Comparison of ENCODE assay signal across 8 mouse cellular contexts in genomic region chr3:37418961-37419457, GRCm38 (mm10). TPM values are rescaled to one million over a fixed set of nuclear protein-coding genes. Genes with fewer than 3 reads are reported as not detected.
DNase-seq lines count a peak whose midpoint lies in the region; ATAC-seq and TF ChIP-seq lines count a peak whose summit lies in the region.

No protein-coding gene starts in this region.

- peak; percentile 38; the same call in 1 of the 2 replicates for ATAC-seq in kidney, embryonic 14.5 days (ENCODE audit: low FRiP score, low TSS enrichment)
- ATAC-seq in Patski: peak; percentile 77
- ATAC-seq in embryonic facial prominence, embryonic 15.5 days (ENCODE audit: insufficient number of reproducible peaks, low FRiP score, low TSS enrichment, low read depth): no peak
- peak; percentile 69 for ATAC-seq in intestine, embryonic 15.5 days
- peak; percentile 22 for ATAC-seq in liver, embryonic 16.5 days (ENCODE audit: low read depth)

- H3K36me3 ChIP-seq in kidney, embryonic 14.5 days (ENCODE audit: control insufficient read depth, insufficient read depth, low read length): no peaks in the 10 kb centered on the region
- H3K36me3 ChIP-seq in embryonic facial prominence, embryonic 15.5 days: 0 out of 2 replicates have a peak, but pooled peaks cover 3% of the 10 kb centered on the region
- no peaks in the 10 kb centered on the region for H3K36me3 ChIP-seq in intestine, embryonic 15.5 days
- H3K36me3 ChIP-seq in liver, embryonic 16.5 days (ENCODE audit: control insufficient read depth, insufficient read depth): no peaks in the 10 kb centered on the region

- 0% methylated on average over 30 of the region's 30 CpGs for WGBS in kidney, embryonic 14.5 days
- WGBS in embryonic facial prominence, embryonic 15.5 days: under 1% methylated on average over 30 of the region's 30 CpGs
- under 1% methylated on average over 30 of the region's 30 CpGs for WGBS in intestine, embryonic 15.5 days
- WGBS in liver, embryonic 16.5 days (ENCODE audit: insufficient replicate concordance): under 1% methylated on average over 30 of the region's 30 CpGs
- WGBS in olfactory bulb, adult 2 months: 0% methylated on average over 30 of the region's 30 CpGs

- H3K4me3 ChIP-seq in kidney, embryonic 14.5 days (ENCODE audit: low read length): peak overlapping the region; percentile 76
- H3K4me3 ChIP-seq in embryonic facial prominence, embryonic 15.5 days (replicated peaks): peak overlapping the region; percentile 95
- peak overlapping the region; percentile 86 for H3K4me3 ChIP-seq in intestine, embryonic 15.5 days (replicated peaks)
- H3K4me3 ChIP-seq in liver, embryonic 16.5 days (ENCODE audit: low read depth, low read length): peak overlapping the region; percentile 96
- H3K4me3 ChIP-seq in olfactory bulb, adult 2 months (ENCODE audit: insufficient read depth, low read depth, low read length): peak overlapping the region; percentile 84

- in situ Hi-C loops in Patski (cut with MboI; ENCODE audit: low pct_unique_long_range_greater_than_20kb): loop anchor here (25.0 kb wide), 2 partner anchors 207 to 557 kb away; partner anchors contain the start of gene 4932438A13Rik

- POLR2A ChIA-PET in Patski (lab: Charles Lee): interaction anchor here (1.1 kb wide), 1 partner anchor 107 kb away, joined by 3 read pairs; the partner anchor contains the start of gene Bbs12

- CTCF ChIA-PET in Patski (lab: Charles Lee): no interaction called here

- peaks cover 5% of the 10 kb centered on the region for H3K4me1 ChIP-seq in kidney, embryonic 14.5 days (ENCODE audit: control insufficient read depth, insufficient read depth, low read length)
- H3K4me1 ChIP-seq in embryonic facial prominence, embryonic 15.5 days: peaks cover 17% of the 10 kb centered on the region
- H3K4me1 ChIP-seq in intestine, embryonic 15.5 days (replicated peaks): peaks cover 8% of the 10 kb centered on the region; the same call in 1 of the 2 replicates
- H3K4me1 ChIP-seq in liver, embryonic 16.5 days (ENCODE audit: control insufficient read depth, low read depth, low read length): peaks cover 14% of the 10 kb centered on the region
- H3K4me1 ChIP-seq in olfactory bulb, adult 2 months (ENCODE audit: control insufficient read depth, insufficient read depth, low read length): no peaks in the 10 kb centered on the region

- TF ChIP-seq CTCF in Patski (IDR thresholded peaks at IDR 0.05): no peak
- TF ChIP-seq CTCF in olfactory bulb, adult 2 months (IDR thresholded peaks at IDR 0.05; ENCODE audit: insufficient read depth, low read depth, low read length): 0 out of 2 replicates have a peak, but pooled peaks have one; percentile 11

- H3K27ac ChIP-seq in kidney, embryonic 14.5 days (ENCODE audit: low read depth, low read length): peak overlapping the region; percentile 87
- H3K27ac ChIP-seq in embryonic facial prominence, embryonic 15.5 days (replicated peaks): peak overlapping the region; percentile 94
- peak overlapping the region; percentile 91 for H3K27ac ChIP-seq in intestine, embryonic 15.5 days
- peak overlapping the region; percentile 93 for H3K27ac ChIP-seq in liver, embryonic 16.5 days (ENCODE audit: low read length)
- peak overlapping the region; percentile 78 for H3K27ac ChIP-seq in olfactory bulb, adult 2 months (ENCODE audit: insufficient read depth, low read depth, low read length)

- TF ChIP-seq POLR2A in olfactory bulb, adult 2 months (IDR thresholded peaks at IDR 0.05; ENCODE audit: insufficient read depth, low read depth, low read length): no peak

- H3K9me3 ChIP-seq in kidney, embryonic 14.5 days (ENCODE audit: control insufficient read depth, low read length): no peaks in the 10 kb centered on the region
- no peaks in the 10 kb centered on the region for H3K9me3 ChIP-seq in embryonic facial prominence, embryonic 15.5 days (replicated peaks)
- H3K9me3 ChIP-seq in intestine, embryonic 15.5 days: no peaks in the 10 kb centered on the region
- no peaks in the 10 kb centered on the region for H3K9me3 ChIP-seq in liver, embryonic 16.5 days (replicated peaks; ENCODE audit: control insufficient read depth, low read length)

- no peaks in the 10 kb centered on the region for H3K27me3 ChIP-seq in kidney, embryonic 14.5 days (ENCODE audit: control insufficient read depth, insufficient read depth, low read length)
- no peaks in the 10 kb centered on the region for H3K27me3 ChIP-seq in Patski
- H3K27me3 ChIP-seq in embryonic facial prominence, embryonic 15.5 days: no peaks in the 10 kb centered on the region
- H3K27me3 ChIP-seq in intestine, embryonic 15.5 days (replicated peaks): no peaks in the 10 kb centered on the region
- no peaks in the 10 kb centered on the region for H3K27me3 ChIP-seq in liver, embryonic 16.5 days (ENCODE audit: control insufficient read depth, insufficient read depth, low read depth, low read length)

- H3K9ac ChIP-seq in kidney, embryonic 14.5 days (ENCODE audit: low read depth, low read length): peak overlapping the region; percentile 72
- peak overlapping the region; percentile 69 for H3K9ac ChIP-seq in embryonic facial prominence, embryonic 15.5 days
- H3K9ac ChIP-seq in intestine, embryonic 15.5 days: peak overlapping the region; percentile 75
- peak overlapping the region; percentile 77 for H3K9ac ChIP-seq in liver, embryonic 16.5 days (ENCODE audit: low read depth, low read length)

- H3K4me2 ChIP-seq in kidney, embryonic 14.5 days (replicated peaks; ENCODE audit: low read depth, low read length): peak overlapping the region; percentile 76
- H3K4me2 ChIP-seq in embryonic facial prominence, embryonic 15.5 days (replicated peaks): peak overlapping the region; percentile 74
- peak overlapping the region; percentile 78 for H3K4me2 ChIP-seq in intestine, embryonic 15.5 days (replicated peaks)
- H3K4me2 ChIP-seq in liver, embryonic 16.5 days (ENCODE audit: low read depth, low read length): peak overlapping the region; percentile 89

- DNase-seq in kidney, adult 18-20 months: no peak
- DNase-seq in Patski (ENCODE audit: low read depth, low spot score): no peak
- DNase-seq in cerebellum, adult 9-11 months: no peak

RNA-seq across cellular contexts. Expression of gene Spata5, which starts 0.7 kb away (rescaled TPM):
- polyA plus RNA-seq in kidney, embryonic 14.5 days (2014; fragmentation: Nextera tagmentation; extraction: Ambion mirVana): 31.9 and 45.3 TPM in 2 replicates
- polyA plus RNA-seq in Patski (2021): 43.3 TPM
- polyA plus RNA-seq in embryonic facial prominence, embryonic 15.5 days (2015; fragmentation: Nextera tagmentation; extraction: Ambion mirVana): 34.7 and 38.9 TPM in 2 replicates
- polyA plus RNA-seq in intestine, embryonic 15.5 days (2015; fragmentation: Nextera tagmentation; extraction: Ambion mirVana): 31.1 and 34.5 TPM in 2 replicates
- 14.6 and 15.5 TPM in 2 replicates for polyA plus RNA-seq in liver, embryonic 16.5 days (2015; fragmentation: Nextera tagmentation; extraction: Ambion mirVana)
- polyA plus RNA-seq in olfactory bulb, adult 2 months (2012; ENCODE audit: insufficient read depth, insufficient read length, low replicate concordance, missing spikeins): not detected in 2 replicates

RNA-seq across cellular contexts. Expression of gene Nudt6, which starts 1.0 kb away (rescaled TPM):
- 7.2 and 7.9 TPM in 2 replicates for polyA plus RNA-seq in kidney, embryonic 14.5 days (2014; fragmentation: Nextera tagmentation; extraction: Ambion mirVana)
- 20.4 TPM for polyA plus RNA-seq in Patski (2021)
- 4.9 and 6.2 TPM in 2 replicates for polyA plus RNA-seq in embryonic facial prominence, embryonic 15.5 days (2015; fragmentation: Nextera tagmentation; extraction: Ambion mirVana)
- polyA plus RNA-seq in intestine, embryonic 15.5 days (2015; fragmentation: Nextera tagmentation; extraction: Ambion mirVana): 8.1 and 8.5 TPM in 2 replicates
- polyA plus RNA-seq in liver, embryonic 16.5 days (2015; fragmentation: Nextera tagmentation; extraction: Ambion mirVana): 3.9 and 4.1 TPM in 2 replicates
- not detected in 2 replicates for polyA plus RNA-seq in olfactory bulb, adult 2 months (2012; ENCODE audit: insufficient read depth, insufficient read length, low replicate concordance, missing spikeins)
